Mouse (Mus musculus) erythroblast, embryonic 14.5 days (primary cell): ENCODE data around the gene Slamf8. TPM values are rescaled to one million over a fixed set of nuclear protein-coding genes. Genes with fewer than 3 reads are reported as not detected.

Experiments used
- H3K27me3 ChIP-seq: 2 replicates; pipeline ENCODE4 v1.6.1; 2012; ENCODE audit warnings: inconsistent platforms; ENCODE audit not compliant: control insufficient read depth
- H3K36me3 ChIP-seq: 2 replicates; pipeline ENCODE4 v1.6.1; 2012; ENCODE audit warnings: mild to moderate bottlenecking, inconsistent platforms; ENCODE audit not compliant: control insufficient read depth
- H3K4me1 ChIP-seq: 2 replicates; pipeline ENCODE4 v1.6.1; 2012; ENCODE audit warnings: inconsistent platforms; ENCODE audit not compliant: control insufficient read depth
- H3K4me3 ChIP-seq: replicated peaks from 2 replicates; pipeline ENCODE3; 2012; ENCODE audit warnings: moderate library complexity, mild to moderate bottlenecking, inconsistent platforms
- H3K9me3 ChIP-seq: 2 replicates; pipeline ENCODE4 v1.6.1; 2012; ENCODE audit warnings: low read length, inconsistent platforms, mixed read lengths; ENCODE audit not compliant: control insufficient read depth
- GATA1 ChIP-seq: IDR thresholded peaks from 2 replicates; pipeline ENCODE4 v1.6.1; 2012; ENCODE audit warnings: low read length, inconsistent platforms, mixed read lengths
- TAL1 ChIP-seq: IDR thresholded peaks from 3 replicates; pipeline ENCODE4 v1.6.1; 2012; ENCODE audit warnings: low read length, inconsistent platforms, mixed read lengths
- polyA plus RNA-seq: library from polyadenylated mRNA; stranded (reverse); fragments of >175 nt; gene quantifications from 2 replicates; pipeline ENCODE4 v1.2.3, GENCODE M21; 2012

Gene Slamf8
- polyA plus RNA-seq, 1 experiment = not detected

GRCm38 (mm10) chr1:172550551-172550951 is 39.8 kb downstream of the Slamf8 start:
- H3K4me1 ChIP-seq = no peaks in the 10 kb centered on the region
- TF ChIP-seq TAL1 = no peak
- TF ChIP-seq GATA1 = no peak
- H3K4me3 ChIP-seq = no peak overlapping the region
- peaks cover 20% of the 10 kb centered on the region for H3K27me3 ChIP-seq
- no peaks in the 10 kb centered on the region for H3K9me3 ChIP-seq
- H3K36me3 ChIP-seq = no peaks in the 10 kb centered on the region

- Histone ChIP-seq H3K4me3 (no peak overlapping the region), H3K9me3 (no peaks in the 10 kb centered on the region), H3K36me3 (no peaks in the 10 kb centered on the region), H3K4me1 (no peaks in the 10 kb centered on the region), H3K27me3 (peaks cover 20% of the 10 kb centered on the region)
- TF ChIP-seq TAL1 (no peak), GATA1 (no peak)
Measured at GRCm38 (mm10) chr1:172549717-172550116, 40.7 kb downstream of the Slamf8 start.

GRCm38 (mm10) chr1:172549314-172549713 is 41.1 kb downstream of the Slamf8 start:
- H3K27me3 ChIP-seq = peaks cover 20% of the 10 kb centered on the region
- H3K4me1 ChIP-seq = no peaks in the 10 kb centered on the region
- TF ChIP-seq TAL1 (no peak), GATA1 (no peak)
- H3K9me3 ChIP-seq = no peaks in the 10 kb centered on the region
- no peak overlapping the region for H3K4me3 ChIP-seq
- H3K36me3 ChIP-seq = no peaks in the 10 kb centered on the region

GRCm38 (mm10) chr1:172548501-172548900 is 41.9 kb downstream of the Slamf8 start:
- no peaks in the 10 kb centered on the region for H3K36me3 ChIP-seq
- no peak for TF ChIP-seq GATA1
- TF ChIP-seq TAL1 = no peak
- no peak overlapping the region for H3K4me3 ChIP-seq
- H3K9me3 ChIP-seq = no peaks in the 10 kb centered on the region
- no peaks in the 10 kb centered on the region for H3K4me1 ChIP-seq
- peaks cover 20% of the 10 kb centered on the region for H3K27me3 ChIP-seq

- Histone ChIP-seq H3K36me3 (no peaks in the 10 kb centered on the region), H3K27me3 (peaks cover 17% of the 10 kb centered on the region), H3K4me3 (no peak overlapping the region), H3K9me3 (no peaks in the 10 kb centered on the region), H3K4me1 (no peaks in the 10 kb centered on the region)
- TF ChIP-seq TAL1 (no peak), GATA1 (no peak)
Measured at GRCm38 (mm10) chr1:172546062-172546461, 44.3 kb downstream of the Slamf8 start.

GRCm38 (mm10) chr1:172540283-172540820 is 50.0 kb downstream of the Slamf8 start:
- Histone ChIP-seq H3K4me1 (no peaks in the 10 kb centered on the region), H3K36me3 (no peaks in the 10 kb centered on the region), H3K4me3 (no peak overlapping the region), H3K9me3 (no peaks in the 10 kb centered on the region), H3K27me3 (no peaks in the 10 kb centered on the region; the same call in 1 of the 2 replicates)
- no peak for TF ChIP-seq TAL1
- no peak for TF ChIP-seq GATA1

- H3K9me3 ChIP-seq = no peaks in the 10 kb centered on the region
- H3K27me3 ChIP-seq = no peaks in the 10 kb centered on the region; the same call in 1 of the 2 replicates
- H3K4me1 ChIP-seq = no peaks in the 10 kb centered on the region
- no peaks in the 10 kb centered on the region for H3K36me3 ChIP-seq
- TF ChIP-seq GATA1 (no peak), TAL1 (no peak)
- H3K4me3 ChIP-seq = no peak overlapping the region
Measured at GRCm38 (mm10) chr1:172539827-172540226, 50.5 kb downstream of the Slamf8 start.

- Histone ChIP-seq H3K27me3 (peaks cover 27% of the 10 kb centered on the region), H3K4me3 (no peak overlapping the region), H3K9me3 (no peaks in the 10 kb centered on the region), H3K36me3 (no peaks in the 10 kb centered on the region), H3K4me1 (no peaks in the 10 kb centered on the region)
- no peak for TF ChIP-seq TAL1
- TF ChIP-seq GATA1 = no peak
Measured at GRCm38 (mm10) chr1:172535116-172535515, 55.3 kb downstream of the Slamf8 start.

- TF ChIP-seq GATA1 (no peak), TAL1 (no peak)
- H3K4me1 ChIP-seq = no peaks in the 10 kb centered on the region
- peaks cover 32% of the 10 kb centered on the region for H3K27me3 ChIP-seq
- H3K36me3 ChIP-seq = no peaks in the 10 kb centered on the region
- H3K4me3 ChIP-seq = no peak overlapping the region
- no peaks in the 10 kb centered on the region for H3K9me3 ChIP-seq
Measured at GRCm38 (mm10) chr1:172532551-172532950, 57.8 kb downstream of the Slamf8 start.

Other genes starting within 250 kb of the Slamf8 start
- gene Kcnj10, start 249.4 kb downstream of the Slamf8 start, polyA plus RNA-seq = 0.01 TPM in 1 of 2 replicates, not detected in the other
- gene Pigm, start 214.0 kb downstream of the Slamf8 start, polyA plus RNA-seq = 0.10 and 0.15 TPM in 2 replicates
- not detected in 2 replicates for gene Slamf9, start 115.2 kb downstream of the Slamf8 start, polyA plus RNA-seq
- gene Igsf9, start 108.8 kb downstream of the Slamf8 start, polyA plus RNA-seq = not detected in 2 replicates
- gene Tagln2, start 90.5 kb downstream of the Slamf8 start, polyA plus RNA-seq = 2.6 and 2.9 TPM in 2 replicates
- 0.02 TPM in 1 of 2 replicates, not detected in the other for gene Cfap45, start 69.8 kb downstream of the Slamf8 start, polyA plus RNA-seq
- not detected in 2 replicates for gene Vsig8, start 34.6 kb downstream of the Slamf8 start, polyA plus RNA-seq
- not detected in 2 replicates for gene Fcrl6, start 12.0 kb upstream of the Slamf8 start, polyA plus RNA-seq
- 0.04 TPM in 1 of 2 replicates, not detected in the other for gene Dusp23, start 42.4 kb upstream of the Slamf8 start, polyA plus RNA-seq
- gene Crp, start 107.5 kb upstream of the Slamf8 start, polyA plus RNA-seq = not detected in 2 replicates